Mouse (Mus musculus) macrophage (primary cell): ENCODE results near the gene Tgm2. TPM values are rescaled to one million over a fixed set of nuclear protein-coding genes. Genes with fewer than 3 reads are reported as not detected.

Experiments
- H3K27ac ChIP-seq: fragments of 350-480 bp; formaldehyde crosslinking; 2 replicates; pipeline ENCODE4 v1.9.0; 2021
- H3K36me3 ChIP-seq: fragments of 350-480 bp; formaldehyde crosslinking; 2 replicates; pipeline ENCODE4 v1.9.0; 2021; ENCODE audit errors: inconsistent target
- H3K4me3 ChIP-seq: fragments of 350-480 bp; formaldehyde crosslinking; 2 replicates; pipeline ENCODE4 v1.9.0; 2021; ENCODE audit errors: inconsistent target
- H3K79me2 ChIP-seq: fragments of 350-480 bp; formaldehyde crosslinking; 2 replicates; pipeline ENCODE4 v1.9.0; 2021; ENCODE audit errors: inconsistent target
- WGBS: methylation state at CpG from one replicate; pipeline ENCODE4 v1.1.7; 2026; ENCODE audit warnings: inconsistent platforms; ENCODE audit not compliant: missing documents; 5-methylcytosine and 5-hydroxymethylcytosine counted together
- polyA plus RNA-seq: library from polyadenylated mRNA; stranded (reverse); fragments of 250-400 nt; gene quantifications from 3 replicates; pipeline ENCODE4 v1.2.4, GENCODE M21; 2018; ENCODE audit warnings: inconsistent platforms

The Tgm2 gene
- polyA plus RNA-seq, 1 experiment from 2014 or later, result 98.8 TPM

GRCm38 (mm10) chr2:158121645-158122326, 24.4 kb downstream of the Tgm2 start:
- H3K4me3 ChIP-seq, result no peak overlapping the region
- H3K79me2 ChIP-seq, result no peaks in the 10 kb centered on the region
- H3K36me3 ChIP-seq, result peaks cover 87% of the 10 kb centered on the region
- WGBS, result 72% methylated on average over 12 of the region's 12 CpGs
- H3K27ac ChIP-seq, result no peak overlapping the region

GRCm38 (mm10) chr2:158120868-158121267, 25.4 kb downstream of the Tgm2 start:
- WGBS, result 93% methylated on average over 3 of the region's 3 CpGs
- H3K79me2 ChIP-seq, result no peaks in the 10 kb centered on the region
- H3K27ac ChIP-seq, result no peak overlapping the region
- H3K4me3 ChIP-seq, result no peak overlapping the region
- H3K36me3 ChIP-seq, result peaks cover 79% of the 10 kb centered on the region

GRCm38 (mm10) chr2:158120211-158120610, 26.0 kb downstream of the Tgm2 start:
- WGBS, result 93% methylated on average over 8 of the region's 8 CpGs
- Histone ChIP-seq H3K36me3 (peaks cover 72% of the 10 kb centered on the region), H3K79me2 (no peaks in the 10 kb centered on the region), H3K4me3 (no peak overlapping the region), H3K27ac (no peak overlapping the region)

- no peaks in the 10 kb centered on the region for H3K79me2 ChIP-seq
- 98% methylated on average over 4 of the region's 4 CpGs for WGBS
- peaks cover 62% of the 10 kb centered on the region for H3K36me3 ChIP-seq
Measured at GRCm38 (mm10) chr2:158119145-158119544, 27.1 kb downstream of the Tgm2 start.

GRCm38 (mm10) chr2:158116653-158117052, 29.6 kb downstream of the Tgm2 start:
- WGBS, result 54% methylated on average over 6 of the region's 6 CpGs
- H3K36me3 ChIP-seq, result peaks cover 39% of the 10 kb centered on the region

More at GRCm38 (mm10) chr2:158119145-158119544, 27.1 kb downstream of the Tgm2 start:
- Histone ChIP-seq H3K4me3 (no peak overlapping the region), H3K27ac (no peak overlapping the region)

GRCm38 (mm10) chr2:158115838-158116453, 30.3 kb downstream of the Tgm2 start:
- peaks cover 39% of the 10 kb centered on the region for H3K36me3 ChIP-seq
- no peaks in the 10 kb centered on the region for H3K79me2 ChIP-seq
- no peak overlapping the region for H3K4me3 ChIP-seq
- H3K27ac ChIP-seq, result no peak overlapping the region
- 85% methylated on average over 3 of the region's 3 CpGs for WGBS

More at GRCm38 (mm10) chr2:158116653-158117052, 29.6 kb downstream of the Tgm2 start:
- no peak overlapping the region for H3K27ac ChIP-seq
- no peaks in the 10 kb centered on the region for H3K79me2 ChIP-seq
- no peak overlapping the region for H3K4me3 ChIP-seq

- no peaks in the 10 kb centered on the region for H3K79me2 ChIP-seq
- peaks cover 30% of the 10 kb centered on the region for H3K36me3 ChIP-seq
- no peak overlapping the region for H3K4me3 ChIP-seq
- H3K27ac ChIP-seq, result no peak overlapping the region
- WGBS, result 90% methylated on average over 5 of the region's 5 CpGs
Measured at GRCm38 (mm10) chr2:158114931-158115330, 31.3 kb downstream of the Tgm2 start.

- H3K36me3 ChIP-seq, result peaks cover 18% of the 10 kb centered on the region
- 87% methylated on average over 9 of the region's 9 CpGs for WGBS
- no peak overlapping the region for H3K27ac ChIP-seq
- no peaks in the 10 kb centered on the region for H3K79me2 ChIP-seq
- H3K4me3 ChIP-seq, result no peak overlapping the region
Measured at GRCm38 (mm10) chr2:158113591-158114257, 32.5 kb downstream of the Tgm2 start.

- Histone ChIP-seq H3K36me3 (no peaks in the 10 kb centered on the region), H3K79me2 (no peaks in the 10 kb centered on the region), H3K27ac (no peak overlapping the region), H3K4me3 (no peak overlapping the region)
- whole genome bisulfite sequencing, result 45% methylated on average over 8 of the region's 8 CpGs
Measured at GRCm38 (mm10) chr2:158109516-158109915, 36.7 kb downstream of the Tgm2 start.

GRCm38 (mm10) chr2:158106947-158107587, 39.2 kb downstream of the Tgm2 start:
- Histone ChIP-seq H3K36me3 (no peaks in the 10 kb centered on the region), H3K27ac (no peak overlapping the region), H3K4me3 (no peak overlapping the region), H3K79me2 (no peaks in the 10 kb centered on the region)
- WGBS, result 50% methylated on average over 6 of the region's 6 CpGs

- H3K4me3 ChIP-seq, result no peak overlapping the region
- no peaks in the 10 kb centered on the region for H3K36me3 ChIP-seq
- H3K27ac ChIP-seq, result no peak overlapping the region
- H3K79me2 ChIP-seq, result no peaks in the 10 kb centered on the region
- WGBS, result 89% methylated on average over 6 of the region's 6 CpGs
Measured at GRCm38 (mm10) chr2:158105605-158106004, 40.6 kb downstream of the Tgm2 start.

GRCm38 (mm10) chr2:158104966-158105365, 41.3 kb downstream of the Tgm2 start:
- 93% methylated on average over 6 of the region's 6 CpGs for WGBS
- Histone ChIP-seq H3K27ac (no peak overlapping the region), H3K79me2 (no peaks in the 10 kb centered on the region), H3K4me3 (no peak overlapping the region), H3K36me3 (no peaks in the 10 kb centered on the region)

GRCm38 (mm10) chr2:158101768-158102167, 44.5 kb downstream of the Tgm2 start:
- H3K79me2 ChIP-seq, result no peaks in the 10 kb centered on the region
- WGBS, result 90% methylated on average over 5 of the region's 5 CpGs
- no peak overlapping the region for H3K4me3 ChIP-seq
- H3K27ac ChIP-seq, result no peak overlapping the region
- H3K36me3 ChIP-seq, result no peaks in the 10 kb centered on the region

GRCm38 (mm10) chr2:158099537-158099936, 46.7 kb downstream of the Tgm2 start:
- Histone ChIP-seq H3K79me2 (no peaks in the 10 kb centered on the region), H3K27ac (no peak overlapping the region), H3K36me3 (no peaks in the 10 kb centered on the region), H3K4me3 (no peak overlapping the region)
- 89% methylated on average over 3 of the region's 3 CpGs for WGBS

- WGBS, result 92% methylated on average over 5 of the region's 5 CpGs
- Histone ChIP-seq H3K36me3 (no peaks in the 10 kb centered on the region), H3K79me2 (no peaks in the 10 kb centered on the region), H3K4me3 (no peak overlapping the region), H3K27ac (no peak overlapping the region)
Measured at GRCm38 (mm10) chr2:158098730-158099129, 47.5 kb downstream of the Tgm2 start.
